Mouse (Mus musculus): ENCODE measurements around the gene Ampd2.

DNA sequence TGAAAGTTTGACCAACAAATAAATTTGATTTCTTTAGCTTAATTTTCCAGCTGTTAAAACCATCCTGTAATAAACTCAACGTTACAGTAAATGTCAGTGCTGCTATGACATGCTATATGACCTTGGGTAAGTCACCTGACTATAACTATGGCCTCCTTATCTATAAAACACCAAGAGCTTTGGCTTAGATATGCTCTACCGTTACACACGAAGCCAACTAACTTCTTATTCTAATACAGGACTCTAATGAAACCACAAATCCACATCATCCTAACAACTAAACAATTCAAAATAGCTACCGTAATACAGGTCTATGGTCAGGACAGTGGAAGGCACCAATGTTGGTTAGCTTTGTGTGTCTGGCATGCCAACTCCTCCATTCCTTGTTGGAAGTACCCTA is 43.4 kb upstream of the Ampd2 start:
- TF ChIP-seq TBP (conservative IDR thresholded peaks at IDR 0.05; ENCODE audit: low read depth, low read length): no peak
- no peak for TF ChIP-seq CHD1 (IDR thresholded peaks at IDR 0.05; ENCODE audit: low read depth, low read length)

Measured in CH12.LX (cell line).